Mouse (Mus musculus) bone marrow macrophage, adult 2 months (primary cell): ENCODE results near the gene Plppr2. TPM values are rescaled to one million over a fixed set of nuclear protein-coding genes. Genes with fewer than 3 reads are reported as not detected.

Experiments
- H3K27ac ChIP-seq: 2 replicates; pipeline ENCODE4 v1.5.1; 2012; ENCODE audit warnings: low read depth, low read length; ENCODE audit not compliant: insufficient read depth
- H3K4me1 ChIP-seq: 2 replicates; pipeline ENCODE4 v1.6.1; 2012; ENCODE audit warnings: low read length; ENCODE audit not compliant: control insufficient read depth, insufficient read depth
- H3K4me3 ChIP-seq: 2 replicates; pipeline ENCODE4 v1.5.1; 2012; ENCODE audit warnings: mild to moderate bottlenecking, low read length, moderate library complexity; ENCODE audit not compliant: insufficient read depth
- CTCF ChIP-seq: IDR thresholded peaks from 2 replicates; pipeline ENCODE4 v1.5.1; 2012; ENCODE audit warnings: low read depth, mild to moderate bottlenecking, low read length, moderate library complexity
- POLR2A ChIP-seq: IDR thresholded peaks from 2 replicates; pipeline ENCODE4 v1.6.1; 2012; ENCODE audit warnings: mild to moderate bottlenecking, low read depth, low read length, borderline replicate concordance
- polyA plus RNA-seq: library from polyadenylated mRNA; stranded (reverse); fragments of >200 nt; gene quantifications from 2 replicates; pipeline ENCODE4 v1.2.4, GENCODE M21; 2012; ENCODE audit not compliant: missing spikeins, insufficient read depth, insufficient read length

Plppr2 gene
- polyA plus RNA-seq, 1 experiment: 5.8 TPM

- Histone ChIP-seq H3K4me3 (no peak overlapping the region), H3K27ac (no peak overlapping the region), H3K4me1 (0 out of 2 replicates have a peak, but pooled peaks cover 3% of the 10 kb centered on the region)
- TF ChIP-seq CTCF (no peak), POLR2A (no peak)
Measured at GRCm38 (mm10) chr9:21932445-21933137, 4.2 kb upstream of the Plppr2 start.

GRCm38 (mm10) chr9:21934021-21934420 is 2.8 kb upstream of the Plppr2 start:
- H3K27ac ChIP-seq: no peak overlapping the region
- H3K4me1 ChIP-seq: 0 out of 2 replicates have a peak, but pooled peaks cover 3% of the 10 kb centered on the region
- TF ChIP-seq CTCF (no peak), POLR2A (no peak)
- H3K4me3 ChIP-seq: no peak overlapping the region

- H3K27ac ChIP-seq: no peak overlapping the region
- H3K4me3 ChIP-seq: no peak overlapping the region
- H3K4me1 ChIP-seq: 0 out of 2 replicates have a peak, but pooled peaks cover 3% of the 10 kb centered on the region
- TF ChIP-seq POLR2A (no peak), CTCF (no peak)
Measured at GRCm38 (mm10) chr9:21935466-21936131, 1.2 kb upstream of the Plppr2 start.

GRCm38 (mm10) chr9:21937711-21938175 is 910 bp downstream of the Plppr2 start:
- Histone ChIP-seq H3K27ac (no peak overlapping the region), H3K4me1 (0 out of 2 replicates have a peak, but pooled peaks cover 3% of the 10 kb centered on the region), H3K4me3 (no peak overlapping the region)
- no peak for TF ChIP-seq CTCF
- TF ChIP-seq POLR2A: no peak

GRCm38 (mm10) chr9:21938234-21938855 is 1.5 kb downstream of the Plppr2 start:
- Histone ChIP-seq H3K4me3 (no peak overlapping the region), H3K27ac (no peak overlapping the region), H3K4me1 (0 out of 2 replicates have a peak, but pooled peaks cover 3% of the 10 kb centered on the region)
- TF ChIP-seq POLR2A: no peak
- TF ChIP-seq CTCF: no peak

GRCm38 (mm10) chr9:21943046-21943445 is 6.2 kb downstream of the Plppr2 start:
- H3K27ac ChIP-seq: no peak overlapping the region
- TF ChIP-seq CTCF (no peak), POLR2A (no peak)
- no peak overlapping the region for H3K4me3 ChIP-seq
- H3K4me1 ChIP-seq: no peaks in the 10 kb centered on the region

- no peak overlapping the region for H3K4me3 ChIP-seq
- no peak overlapping the region for H3K27ac ChIP-seq
- H3K4me1 ChIP-seq: no peaks in the 10 kb centered on the region
- TF ChIP-seq POLR2A (no peak), CTCF (no peak)
Measured at GRCm38 (mm10) chr9:21943638-21944037, 6.8 kb downstream of the Plppr2 start.

- no peaks in the 10 kb centered on the region for H3K4me1 ChIP-seq
- TF ChIP-seq CTCF (no peak), POLR2A (no peak)
- no peak overlapping the region for H3K4me3 ChIP-seq
- H3K27ac ChIP-seq: no peak overlapping the region
Measured at GRCm38 (mm10) chr9:21944267-21944666, 7.4 kb downstream of the Plppr2 start.

GRCm38 (mm10) chr9:21947540-21948130 is 10.8 kb downstream of the Plppr2 start:
- no peak overlapping the region for H3K4me3 ChIP-seq
- H3K27ac ChIP-seq: no peak overlapping the region
- H3K4me1 ChIP-seq: no peaks in the 10 kb centered on the region
- no peak for TF ChIP-seq POLR2A

- Histone ChIP-seq H3K27ac (no peak overlapping the region), H3K4me3 (no peak overlapping the region), H3K4me1 (no peaks in the 10 kb centered on the region)
- no peak for TF ChIP-seq CTCF
- no peak for TF ChIP-seq POLR2A
Measured at GRCm38 (mm10) chr9:21948146-21948545, 11.3 kb downstream of the Plppr2 start.
